Mouse (Mus musculus) midbrain, embryonic 13.5 days (tissue): ENCODE data around the gene Dok3. TPM values are rescaled to one million over a fixed set of nuclear protein-coding genes. Genes with fewer than 3 reads are reported as not detected.
A peak's percentile ranks its signal among the peaks of the same experiment; 100 is the strongest.

Experiments used
- ATAC-seq: fragments of 200-750 bp; cut with Nextera tagmentation; 2 replicates; pipeline ENCODE4 v1.8.0; 2017; ENCODE audit warnings: mild to moderate bottlenecking, moderate TSS enrichment, moderate library complexity
- H3K27ac ChIP-seq: fragments of 300-500 bp; sonication (generic); 2 replicates; pipeline ENCODE4 v1.5.1; 2015; ENCODE audit warnings: inconsistent platforms, mild to moderate bottlenecking, moderate library complexity
- H3K27me3 ChIP-seq: fragments of 300-500 bp; sonication (generic); 2 replicates; pipeline ENCODE4 v1.6.1; 2015; ENCODE audit warnings: mild to moderate bottlenecking, inconsistent platforms
- H3K36me3 ChIP-seq: fragments of 300-500 bp; sonication (generic); 2 replicates; pipeline ENCODE4 v1.6.1; 2015; ENCODE audit warnings: mild to moderate bottlenecking, inconsistent platforms
- H3K4me1 ChIP-seq: fragments of 300-500 bp; sonication (generic); replicated peaks from 2 replicates; pipeline ENCODE4 v1.6.1; 2015; ENCODE audit warnings: inconsistent platforms
- H3K4me2 ChIP-seq: fragments of 300-500 bp; sonication (generic); replicated peaks from 2 replicates; pipeline ENCODE4 v1.6.1; 2015; ENCODE audit warnings: moderate library complexity, mild to moderate bottlenecking, inconsistent platforms
- H3K4me3 ChIP-seq: fragments of 300-500 bp; sonication (generic); replicated peaks from 2 replicates; pipeline ENCODE4 v1.5.1; 2015; ENCODE audit warnings: mild to moderate bottlenecking, inconsistent platforms
- H3K9ac ChIP-seq: fragments of 300-500 bp; sonication (generic); replicated peaks from 2 replicates; pipeline ENCODE4 v1.6.1; 2015; ENCODE audit warnings: mild to moderate bottlenecking, inconsistent platforms
- H3K9me3 ChIP-seq: fragments of 300-500 bp; sonication (generic); 2 replicates; pipeline ENCODE4 v1.6.1; 2016; ENCODE audit warnings: mild to moderate bottlenecking, inconsistent platforms
- WGBS: fragments of 180-500 bp; shearing (Covaris S2); methylation state at CpG from one replicate; pipeline ENCODE4 v1.1.7; 2015; 5-methylcytosine and 5-hydroxymethylcytosine counted together
- polyA plus RNA-seq: library from polyadenylated mRNA; unstranded; fragments of >200 nt; fragmentation: Nextera tagmentation; extraction: Ambion mirVana; gene quantifications from 2 replicates; pipeline ENCODE4 v1.2.1, GENCODE M21; 2015

Gene Dok3
- polyA plus RNA-seq, 1 experiment from 2014 or later, result 4.3 TPM

DNA sequence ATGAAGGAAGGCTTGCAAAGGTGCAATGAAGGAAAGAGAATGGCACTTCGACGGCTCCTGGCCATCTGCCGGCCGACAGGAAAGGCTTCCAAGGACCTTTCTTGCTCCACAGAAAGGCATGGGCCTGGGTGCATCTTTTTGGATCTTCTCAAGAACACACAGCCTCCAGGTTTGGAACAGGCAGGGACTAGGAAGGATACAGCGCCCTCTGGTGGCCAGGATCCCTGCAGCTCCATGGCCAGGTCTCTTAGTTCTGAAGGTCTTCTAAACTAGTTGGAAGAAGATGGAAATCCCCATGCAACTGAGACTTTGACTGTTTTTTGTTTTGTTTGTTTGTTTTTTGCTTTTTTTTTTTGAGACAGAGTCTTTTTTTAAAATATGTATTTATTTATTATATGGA is 12.1 kb downstream of the Dok3 start:
- no peak overlapping the region for H3K9ac ChIP-seq
- H3K36me3 ChIP-seq, result no peaks in the 10 kb centered on the region
- ATAC-seq, result no peak
- no peak overlapping the region for H3K4me3 ChIP-seq
- no peaks in the 10 kb centered on the region; the same call in 1 of the 2 replicates for H3K27me3 ChIP-seq
- H3K9me3 ChIP-seq, result no peaks in the 10 kb centered on the region
- H3K4me1 ChIP-seq, result peaks cover 10% of the 10 kb centered on the region
- 6% methylated on average over 5 of the region's 5 CpGs for WGBS
- H3K4me2 ChIP-seq, result no peak overlapping the region
- no peak overlapping the region for H3K27ac ChIP-seq

DNA sequence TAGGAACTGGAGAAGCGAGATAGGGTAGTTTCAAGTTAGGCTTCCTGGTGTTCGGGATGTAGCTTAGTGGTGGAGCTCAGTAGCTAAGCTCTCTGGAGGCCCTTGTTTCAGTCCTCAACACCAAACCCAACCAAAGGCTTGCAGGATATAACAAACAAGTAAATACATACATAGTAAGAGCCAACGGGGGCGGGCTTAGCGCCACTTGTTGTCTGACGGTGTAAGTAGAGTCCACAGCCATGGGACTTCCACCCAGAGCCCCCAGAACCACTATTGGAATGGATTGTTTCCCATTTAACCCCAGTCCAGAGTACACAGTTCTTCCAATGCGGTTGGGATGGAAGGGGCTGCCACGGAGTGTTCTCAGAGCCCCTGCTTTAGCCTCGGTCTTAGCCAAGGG is 15.3 kb downstream of the Dok3 start:
- H3K36me3 ChIP-seq, result peaks cover 16% of the 10 kb centered on the region; the same call in 1 of the 2 replicates
- H3K27ac ChIP-seq, result no peak overlapping the region
- no peaks in the 10 kb centered on the region for H3K9me3 ChIP-seq
- 33% methylated on average over 9 of the region's 9 CpGs for WGBS
- ATAC-seq, result no peak
- H3K4me1 ChIP-seq, result peaks cover 31% of the 10 kb centered on the region
- H3K27me3 ChIP-seq, result no peaks in the 10 kb centered on the region; the same call in 1 of the 2 replicates
- no peak overlapping the region; the same call in 1 of the 2 replicates for H3K9ac ChIP-seq
- peak overlapping the region; percentile 82 for H3K4me3 ChIP-seq
- peak overlapping the region; percentile 95 for H3K4me2 ChIP-seq

DNA sequence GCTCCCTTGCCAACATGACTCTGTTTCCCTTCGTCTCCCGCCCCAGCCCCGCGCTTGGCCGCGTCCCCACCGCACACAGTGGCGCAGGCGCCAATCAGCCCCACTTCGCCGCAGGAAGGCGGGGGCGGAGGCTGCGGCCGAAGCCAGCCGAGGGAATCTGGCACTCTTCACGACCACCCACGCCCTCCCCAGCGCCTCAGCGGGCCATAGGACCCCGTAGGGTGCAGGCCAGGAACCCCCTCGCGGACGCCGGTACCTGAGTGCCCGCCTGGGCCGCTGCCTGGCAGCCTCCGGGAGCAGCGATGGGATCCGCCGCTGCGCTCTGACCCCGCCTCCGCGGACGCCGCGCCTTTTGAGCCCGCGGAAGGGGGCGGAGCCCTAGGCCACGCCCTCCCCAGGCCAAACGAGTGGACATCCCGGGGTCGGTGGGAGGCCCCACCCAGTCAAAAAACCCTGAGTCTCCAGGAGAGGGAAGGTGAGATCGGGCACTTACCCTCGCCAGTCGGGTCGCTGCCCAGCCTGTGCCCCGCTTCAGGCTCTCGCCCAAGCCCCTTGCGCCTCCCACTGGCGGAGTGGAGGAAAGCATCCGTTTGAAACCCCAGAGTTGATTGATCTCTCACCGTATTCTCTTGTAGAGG is 15.9 kb downstream of the Dok3 start, which contains the start of gene Pdlim7:
TSS of gene Pdlim7 (minus strand) at position 566 of the 638 bp plus-strand sequence.
- peaks cover 31% of the 10 kb centered on the region for H3K4me1 ChIP-seq
- peaks cover 22% of the 10 kb centered on the region for H3K36me3 ChIP-seq
- WGBS, result under 1% methylated on average over 55 of the region's 55 CpGs
- peak; percentile 80 for ATAC-seq
- H3K4me3 ChIP-seq, result peak within 1 kb of the TSS; percentile 82
- no peaks in the 10 kb centered on the region; the same call in 1 of the 2 replicates for H3K27me3 ChIP-seq
- peak within 1 kb of the TSS; percentile 91 for H3K9ac ChIP-seq
- peak within 1 kb of the TSS; percentile 95 for H3K4me2 ChIP-seq
- peak within 1 kb of the TSS; percentile 83 for H3K27ac ChIP-seq
- no peaks in the 10 kb centered on the region for H3K9me3 ChIP-seq

DNA sequence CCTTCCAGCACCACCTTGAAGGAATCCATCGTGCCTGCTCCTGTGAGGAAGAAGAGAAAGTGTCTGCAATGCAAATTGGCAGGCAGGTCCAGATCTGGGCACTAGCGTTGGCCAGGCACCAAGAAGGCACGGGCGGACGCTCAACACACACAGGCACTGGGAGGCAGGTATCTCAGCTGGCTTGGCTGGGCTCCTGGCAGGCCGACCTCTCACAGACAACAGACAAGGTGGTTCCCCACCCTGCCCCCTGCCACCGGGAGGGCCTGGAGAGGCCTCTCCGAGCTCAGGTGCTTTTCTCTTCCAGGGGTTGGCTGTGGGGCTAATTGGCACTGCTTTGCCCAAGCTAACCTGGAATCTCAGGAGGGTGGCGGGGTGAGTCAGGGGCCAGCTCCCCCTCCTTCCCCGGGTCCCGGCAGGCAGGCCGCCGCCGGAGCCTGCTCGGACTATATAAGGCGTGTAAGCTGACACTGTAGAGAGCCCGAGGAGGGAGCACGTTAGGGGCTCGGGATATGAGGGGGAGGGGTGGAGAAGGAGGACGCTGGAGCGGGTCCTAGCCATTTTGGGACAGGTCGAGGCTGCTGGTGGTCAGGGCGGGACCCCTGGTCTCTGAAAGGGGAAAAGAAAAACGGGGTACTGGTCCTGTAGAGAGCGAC is 16.6 kb downstream of the Dok3 start:
- Histone ChIP-seq H3K27me3 (no peaks in the 10 kb centered on the region; the same call in 1 of the 2 replicates), H3K36me3 (peaks cover 28% of the 10 kb centered on the region), H3K4me1 (peaks cover 31% of the 10 kb centered on the region), H3K4me3 (peak overlapping the region; percentile 82), H3K9ac (peak overlapping the region; percentile 91), H3K27ac (peak overlapping the region; percentile 83; the same call in 1 of the 2 replicates), H3K4me2 (peak overlapping the region; percentile 95), H3K9me3 (no peaks in the 10 kb centered on the region)
- WGBS, result 3% methylated on average over 25 of the region's 25 CpGs
- ATAC-seq, result peak; percentile 68

DNA sequence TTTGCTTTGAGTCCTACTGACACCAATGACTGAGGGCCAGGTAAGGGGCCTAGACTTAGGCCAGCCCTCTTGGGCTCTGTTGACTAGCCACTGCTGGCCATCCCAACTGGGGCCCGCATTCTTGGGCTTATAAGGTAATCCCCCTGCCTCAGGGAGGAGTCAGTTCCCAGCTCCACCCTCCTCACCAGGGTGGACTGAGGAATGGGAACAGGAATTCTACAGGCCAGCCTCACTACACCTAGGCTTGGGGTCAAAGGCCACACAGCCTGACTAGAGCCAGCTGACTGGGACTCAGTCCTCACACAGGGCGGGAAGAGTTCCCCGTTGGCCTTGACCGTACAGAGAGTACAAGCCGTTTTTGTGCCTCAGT is 17.6 kb downstream of the Dok3 start:
- H3K4me1 ChIP-seq, result peaks cover 31% of the 10 kb centered on the region
- 31% methylated on average over 5 of the region's 5 CpGs for WGBS
- H3K27me3 ChIP-seq, result no peaks in the 10 kb centered on the region; the same call in 1 of the 2 replicates
- peak overlapping the region; percentile 95 for H3K4me2 ChIP-seq
- peaks cover 38% of the 10 kb centered on the region for H3K36me3 ChIP-seq
- no peak for ATAC-seq
- H3K4me3 ChIP-seq, result peak overlapping the region; percentile 82
- H3K27ac ChIP-seq, result peak overlapping the region; percentile 80
- H3K9ac ChIP-seq, result peak overlapping the region; percentile 5; the same call in 1 of the 2 replicates
- no peaks in the 10 kb centered on the region for H3K9me3 ChIP-seq

DNA sequence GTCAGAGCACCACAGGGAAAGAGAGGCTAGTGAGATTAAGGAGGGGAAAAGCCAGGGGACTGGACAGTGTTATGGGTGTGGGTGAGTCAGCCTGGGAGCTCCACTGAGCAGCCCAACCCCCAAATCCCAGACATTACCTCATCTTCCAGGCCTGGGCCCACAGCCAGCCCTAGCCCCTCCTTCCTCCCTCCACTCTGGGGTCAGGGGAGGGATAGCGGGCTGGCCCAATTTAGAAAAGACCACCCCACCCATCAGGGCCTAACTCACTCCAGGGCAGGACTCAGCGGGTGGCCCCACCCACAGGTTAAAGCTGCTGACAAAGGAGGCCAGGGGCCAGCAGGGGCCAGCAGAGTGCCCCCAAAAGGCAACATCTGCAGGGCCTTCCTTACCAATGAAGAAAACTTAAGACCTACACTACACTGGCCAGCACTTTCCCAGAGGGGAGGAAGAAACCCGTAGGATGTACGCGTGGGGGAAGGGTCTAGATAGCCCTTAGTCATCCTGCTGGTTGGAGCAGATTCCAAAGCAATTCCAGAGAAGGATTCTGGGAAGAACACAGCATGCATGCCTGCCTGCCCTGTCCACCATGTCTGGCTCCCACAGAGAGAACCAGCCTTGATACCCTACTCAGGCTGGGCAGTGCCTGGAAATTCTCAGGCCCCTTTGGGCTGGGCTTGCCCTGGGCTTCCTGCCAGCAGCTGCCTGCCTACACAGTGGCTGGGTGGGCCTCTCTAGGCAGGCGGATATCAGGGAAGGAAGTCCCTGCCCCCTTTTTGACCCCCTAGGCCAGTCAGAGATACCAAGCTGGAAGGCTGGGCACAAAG is 18.2 kb downstream of the Dok3 start:
- H3K27me3 ChIP-seq, result no peaks in the 10 kb centered on the region; the same call in 1 of the 2 replicates
- peaks cover 44% of the 10 kb centered on the region for H3K36me3 ChIP-seq
- peak; percentile 46 for ATAC-seq
- 13% methylated on average over 6 of the region's 6 CpGs for WGBS
- no peaks in the 10 kb centered on the region for H3K9me3 ChIP-seq
- H3K4me3 ChIP-seq, result 0 out of 2 replicates have a peak overlapping the region, but pooled peaks have one; percentile 82
- H3K9ac ChIP-seq, result peak overlapping the region; percentile 5; the same call in 1 of the 2 replicates
- H3K27ac ChIP-seq, result peak overlapping the region; percentile 80
- H3K4me1 ChIP-seq, result peaks cover 31% of the 10 kb centered on the region
- peak overlapping the region; percentile 95 for H3K4me2 ChIP-seq

DNA sequence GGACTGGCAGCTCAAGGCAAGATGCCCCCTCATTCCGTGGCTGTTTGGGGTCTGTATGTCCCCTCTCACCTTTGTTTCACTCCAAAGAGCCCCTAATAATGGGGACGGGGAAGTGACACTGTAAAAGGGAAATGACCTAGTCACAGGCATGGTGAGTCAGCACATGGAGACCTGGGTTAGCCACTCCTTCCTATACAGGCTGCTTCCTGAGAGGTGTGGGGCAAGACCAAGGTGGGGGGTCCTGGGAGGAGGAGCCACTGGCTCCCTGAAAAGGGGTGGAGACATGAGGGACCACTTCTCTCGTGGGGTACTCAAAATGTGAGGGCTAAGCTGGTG is 18.8 kb downstream of the Dok3 start:
- Histone ChIP-seq H3K4me3 (no peak overlapping the region), H3K4me2 (peak overlapping the region; percentile 95), H3K36me3 (peaks cover 50% of the 10 kb centered on the region), H3K9me3 (no peaks in the 10 kb centered on the region), H3K9ac (peak overlapping the region; percentile 5; the same call in 1 of the 2 replicates), H3K27me3 (no peaks in the 10 kb centered on the region; the same call in 1 of the 2 replicates), H3K4me1 (peaks cover 31% of the 10 kb centered on the region), H3K27ac (peak overlapping the region; percentile 80)
- no peak for ATAC-seq
- 33% methylated on average over 3 of the region's 3 CpGs for WGBS

DNA sequence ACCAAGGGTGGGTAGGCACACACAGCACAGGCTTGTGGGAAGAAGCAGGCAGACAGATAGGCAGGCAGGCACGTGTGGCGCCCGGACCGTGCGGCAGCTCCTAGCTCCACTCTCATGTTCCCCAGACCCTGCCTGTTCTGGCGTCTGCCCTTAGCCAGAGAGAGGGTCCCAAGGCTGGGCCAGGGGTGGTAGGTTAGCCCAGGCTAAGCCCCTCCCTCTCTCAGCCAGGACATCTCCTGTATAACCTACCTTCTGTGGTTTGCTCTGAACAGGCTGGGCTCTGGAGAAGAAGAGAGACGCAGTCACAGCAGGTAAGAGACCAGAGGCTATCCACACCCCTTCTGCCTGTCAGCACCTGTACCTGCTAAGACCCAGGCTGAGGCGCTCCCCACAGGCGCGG is 20.6 kb downstream of the Dok3 start:
- Histone ChIP-seq H3K4me3 (no peak overlapping the region), H3K36me3 (peaks cover 68% of the 10 kb centered on the region), H3K4me2 (no peak overlapping the region), H3K4me1 (peaks cover 29% of the 10 kb centered on the region), H3K27me3 (no peaks in the 10 kb centered on the region), H3K9me3 (no peaks in the 10 kb centered on the region), H3K9ac (no peak overlapping the region), H3K27ac (no peak overlapping the region)
- ATAC-seq, result no peak
- WGBS, result 92% methylated on average over 10 of the region's 10 CpGs

DNA sequence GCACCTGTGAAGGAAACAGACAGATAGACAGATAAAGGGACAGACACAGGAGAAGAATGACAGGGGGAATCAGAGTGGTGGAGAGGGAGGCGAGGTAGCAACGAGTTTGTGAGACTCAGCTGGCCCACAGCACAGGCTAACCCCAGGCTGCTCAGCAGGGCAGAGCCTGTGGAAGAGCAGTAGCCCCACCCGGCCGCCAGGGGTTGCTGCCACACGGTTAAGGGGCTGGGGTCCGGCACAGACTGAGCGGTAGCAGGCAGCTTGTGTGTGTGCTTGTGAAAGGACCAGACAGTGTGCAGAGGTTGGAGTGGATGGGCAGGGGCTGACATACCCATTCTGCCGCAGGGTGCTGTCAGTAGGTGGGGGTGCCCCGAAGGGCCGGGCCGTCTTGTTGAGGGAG is 21.2 kb downstream of the Dok3 start:
- H3K4me3 ChIP-seq, result no peak overlapping the region
- no peak for ATAC-seq
- 56% methylated on average over 11 of the region's 11 CpGs for WGBS
- no peak overlapping the region for H3K4me2 ChIP-seq
- peaks cover 74% of the 10 kb centered on the region for H3K36me3 ChIP-seq
- no peak overlapping the region for H3K27ac ChIP-seq
- H3K4me1 ChIP-seq, result peaks cover 29% of the 10 kb centered on the region
- no peaks in the 10 kb centered on the region for H3K27me3 ChIP-seq
- no peaks in the 10 kb centered on the region for H3K9me3 ChIP-seq
- H3K9ac ChIP-seq, result no peak overlapping the region

DNA sequence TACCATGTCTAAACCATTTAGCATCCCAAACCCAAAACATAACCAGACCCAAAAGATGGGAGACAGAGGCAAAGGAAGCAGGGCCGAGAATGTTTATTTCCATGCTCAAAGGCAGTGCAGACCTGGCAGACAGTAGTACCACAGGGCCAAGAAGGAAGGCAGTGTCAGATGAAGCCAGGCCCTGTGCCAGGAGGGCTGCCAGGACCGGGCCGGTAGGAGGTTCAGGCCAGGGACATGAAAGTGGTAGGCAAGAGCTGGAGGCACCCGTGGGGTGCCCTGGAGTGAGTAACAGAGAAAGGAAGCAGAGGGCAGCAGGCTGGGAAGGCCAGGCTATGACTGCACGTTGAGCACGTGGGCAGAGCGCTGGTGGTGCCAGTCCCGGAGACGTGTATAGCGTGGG is 22.4 kb downstream of the Dok3 start:
- peaks cover 84% of the 10 kb centered on the region for H3K36me3 ChIP-seq
- H3K27me3 ChIP-seq, result no peaks in the 10 kb centered on the region
- no peak overlapping the region for H3K27ac ChIP-seq
- H3K9ac ChIP-seq, result no peak overlapping the region
- WGBS, result 97% methylated on average over 10 of the region's 10 CpGs
- no peak overlapping the region for H3K4me2 ChIP-seq
- H3K4me1 ChIP-seq, result peaks cover 19% of the 10 kb centered on the region
- no peak overlapping the region for H3K4me3 ChIP-seq
- H3K9me3 ChIP-seq, result no peaks in the 10 kb centered on the region
- ATAC-seq, result no peak

DNA sequence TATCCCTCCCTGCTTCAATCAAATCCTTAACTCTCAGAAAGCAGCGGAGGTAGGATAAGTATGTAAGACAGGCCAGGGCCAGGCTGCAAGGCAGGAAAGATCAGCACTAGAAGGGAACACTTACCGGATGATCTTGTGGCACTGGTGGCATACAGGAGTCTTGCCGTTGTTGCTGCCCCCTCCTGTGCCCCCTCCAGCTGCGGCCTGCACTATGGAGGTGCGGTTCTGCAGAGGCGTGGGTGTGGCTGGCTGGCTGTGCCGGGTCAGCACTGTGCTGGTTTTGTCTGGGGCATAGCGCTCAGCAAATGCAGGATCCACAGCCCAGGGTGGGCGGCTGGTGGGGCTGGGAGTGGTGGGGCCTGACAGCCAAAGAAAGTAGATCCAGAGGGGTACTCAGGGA is 23.3 kb downstream of the Dok3 start:
- 98% methylated on average over 9 of the region's 9 CpGs for WGBS
- Histone ChIP-seq H3K9me3 (no peaks in the 10 kb centered on the region), H3K4me1 (peaks cover 10% of the 10 kb centered on the region), H3K4me3 (no peak overlapping the region), H3K27ac (no peak overlapping the region), H3K4me2 (no peak overlapping the region), H3K27me3 (no peaks in the 10 kb centered on the region), H3K36me3 (peaks cover 91% of the 10 kb centered on the region), H3K9ac (no peak overlapping the region)
- ATAC-seq, result no peak

DNA sequence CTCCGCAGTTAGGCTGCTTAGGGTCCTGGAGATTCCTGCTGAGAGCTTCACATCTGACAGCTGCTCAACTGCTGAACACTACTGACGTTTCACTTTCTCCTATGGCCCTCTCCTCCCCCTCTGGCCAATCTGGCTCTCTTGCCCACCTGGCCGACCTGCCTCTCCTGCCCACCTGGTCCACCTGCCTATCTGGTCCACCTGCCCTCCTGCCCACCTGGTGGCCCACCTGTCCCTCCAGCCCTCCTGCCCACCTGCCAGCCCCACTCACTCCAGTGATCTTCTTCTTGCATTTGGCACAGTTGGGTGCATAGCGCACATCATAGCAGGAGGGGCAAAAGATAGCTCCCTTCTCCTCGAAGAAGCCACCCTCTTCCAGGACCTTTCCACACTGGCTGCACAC is 24.7 kb downstream of the Dok3 start:
- H3K27ac ChIP-seq, result no peak overlapping the region
- WGBS, result 90% methylated on average over 5 of the region's 5 CpGs
- no peak for ATAC-seq
- no peaks in the 10 kb centered on the region for H3K4me1 ChIP-seq
- peaks cover 89% of the 10 kb centered on the region for H3K36me3 ChIP-seq
- H3K9ac ChIP-seq, result no peak overlapping the region
- H3K27me3 ChIP-seq, result no peaks in the 10 kb centered on the region
- H3K9me3 ChIP-seq, result no peaks in the 10 kb centered on the region
- H3K4me2 ChIP-seq, result no peak overlapping the region
- no peak overlapping the region for H3K4me3 ChIP-seq
